Mouse (Mus musculus) lung, embryonic 14.5 days (tissue): Measurements from ENCODE around the gene Bbs9. TPM values are rescaled to one million over a fixed set of nuclear protein-coding genes. Genes with fewer than 3 reads are reported as not detected.

ENCODE experiments used
- ATAC-seq: fragments of 200-750 bp; cut with Nextera tagmentation; 2 replicates; pipeline ENCODE4 v1.8.0; 2017; ENCODE audit warnings: mild to moderate bottlenecking, moderate TSS enrichment, moderate library complexity; ENCODE audit not compliant: insufficient read depth
- DNase-seq: peaks from one replicate; pipeline ENCODE4 v3.0.0-alpha.2; 2015
- H3K27ac ChIP-seq: fragments of 300-500 bp; sonication (generic); 2 replicates; pipeline ENCODE4 v1.5.1; 2014; ENCODE audit warnings: low read depth, mild to moderate bottlenecking, moderate library complexity
- H3K27me3 ChIP-seq: fragments of 300-500 bp; sonication (generic); 2 replicates; pipeline ENCODE4 v1.6.1; 2014; ENCODE audit warnings: low read length, control low read depth; ENCODE audit not compliant: insufficient read depth
- H3K36me3 ChIP-seq: fragments of 300-500 bp; sonication (generic); 2 replicates; pipeline ENCODE4 v1.6.1; 2014; ENCODE audit warnings: control low read depth; ENCODE audit not compliant: insufficient read depth
- H3K4me1 ChIP-seq: fragments of 300-500 bp; sonication (generic); 2 replicates; pipeline ENCODE4 v1.6.1; 2014; ENCODE audit warnings: antibody characterized with exemption, control low read depth; ENCODE audit not compliant: insufficient read depth
- H3K4me2 ChIP-seq: fragments of 300-500 bp; sonication (generic); 2 replicates; pipeline ENCODE4 v1.6.1; 2014; ENCODE audit warnings: mild to moderate bottlenecking
- H3K4me3 ChIP-seq: fragments of 300-500 bp; sonication (generic); 2 replicates; pipeline ENCODE4 v1.5.1; 2014; ENCODE audit warnings: low read depth, low read length
- H3K9ac ChIP-seq: fragments of 300-500 bp; sonication (generic); 2 replicates; pipeline ENCODE4 v1.6.1; 2014
- H3K9me3 ChIP-seq: fragments of 300-500 bp; sonication (generic); 2 replicates; pipeline ENCODE4 v1.6.1; 2016; ENCODE audit warnings: low read depth, low read length, control low read depth
- CTCF ChIP-seq: IDR thresholded peaks from 2 replicates; pipeline ENCODE4 v1.5.1; 2016; ENCODE audit warnings: antibody characterized with exemption, low read depth
- WGBS: fragments of 180-500 bp; shearing (Covaris S2); extraction: QIAGEN DNeasy Blood & Tissue Kit; methylation state at CpG from one replicate; pipeline ENCODE4 v1.1.7; 2014; 5-methylcytosine and 5-hydroxymethylcytosine counted together
- polyA plus RNA-seq: library from polyadenylated mRNA; unstranded; fragments of >200 nt; fragmentation: Nextera tagmentation; extraction: Ambion mirVana; gene quantifications from 2 replicates; pipeline ENCODE4 v1.2.1, GENCODE M21; 2014

Bbs9 gene
- polyA plus RNA-seq, 1 experiment from 2014 or later: 17.1 TPM

DNA sequence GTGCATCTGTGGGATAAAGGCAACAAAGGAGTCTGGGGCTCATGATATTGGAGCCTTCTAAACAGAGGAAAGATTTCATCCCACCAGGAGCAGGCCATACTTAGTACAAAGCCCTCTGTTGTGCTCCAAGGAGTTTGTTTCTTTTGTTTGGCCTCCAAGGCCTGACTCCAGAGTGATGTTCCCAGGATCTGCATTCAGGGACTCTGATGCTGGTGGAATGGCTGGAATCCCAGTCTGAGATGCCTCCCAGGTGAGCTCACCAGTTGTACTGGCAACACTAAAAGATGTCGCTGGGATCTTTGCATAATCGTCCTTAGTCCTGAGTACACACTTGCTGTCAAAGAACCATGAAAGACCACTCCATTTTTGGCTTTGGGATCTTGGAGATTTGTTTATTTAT lies 41.4 kb upstream of the Bbs9 start:
- Histone ChIP-seq H3K4me3 (no peak overlapping the region), H3K9ac (no peak overlapping the region), H3K4me2 (no peak overlapping the region), H3K27me3 (no peaks in the 10 kb centered on the region), H3K36me3 (no peaks in the 10 kb centered on the region), H3K4me1 (0 out of 2 replicates have a peak, but pooled peaks cover 5% of the 10 kb centered on the region), H3K27ac (no peak overlapping the region), H3K9me3 (no peaks in the 10 kb centered on the region)
- no peak for ATAC-seq
- DNase-seq: no peak
- WGBS: 87% methylated on average over 2 of the region's 2 CpGs
- TF ChIP-seq CTCF: no peak

- Histone ChIP-seq H3K27ac (no peak overlapping the region), H3K4me3 (no peak overlapping the region), H3K4me2 (no peak overlapping the region), H3K9ac (no peak overlapping the region), H3K36me3 (no peaks in the 10 kb centered on the region), H3K9me3 (no peaks in the 10 kb centered on the region), H3K27me3 (no peaks in the 10 kb centered on the region), H3K4me1 (no peaks in the 10 kb centered on the region)
- ATAC-seq (no peak), DNase-seq (no peak)
- TF ChIP-seq CTCF: no peak
- WGBS: 50% methylated on average over 1 of the region's 1 CpGs
Measured at GRCm38 (mm10) chr9:22438826-22439225, 36.7 kb upstream of the Bbs9 start.

- Histone ChIP-seq H3K36me3 (peaks cover 18% of the 10 kb centered on the region), H3K4me1 (no peaks in the 10 kb centered on the region), H3K9me3 (no peaks in the 10 kb centered on the region), H3K27me3 (no peaks in the 10 kb centered on the region), H3K9ac (no peak overlapping the region), H3K27ac (no peak overlapping the region), H3K4me2 (no peak overlapping the region), H3K4me3 (no peak overlapping the region)
- 83% methylated on average over 10 of the region's 10 CpGs for WGBS
- DNase-seq (no peak), ATAC-seq (no peak)
- TF ChIP-seq CTCF: no peak
Measured at GRCm38 (mm10) chr9:22443157-22443556, 32.4 kb upstream of the Bbs9 start.

GRCm38 (mm10) chr9:22445123-22445522 lies 30.4 kb upstream of the Bbs9 start:
- Histone ChIP-seq H3K4me3 (no peak overlapping the region), H3K4me2 (no peak overlapping the region), H3K27me3 (no peaks in the 10 kb centered on the region), H3K9ac (no peak overlapping the region), H3K9me3 (no peaks in the 10 kb centered on the region), H3K4me1 (no peaks in the 10 kb centered on the region), H3K36me3 (peaks cover 38% of the 10 kb centered on the region), H3K27ac (no peak overlapping the region)
- DNase-seq: no peak
- no peak for ATAC-seq
- no peak for TF ChIP-seq CTCF
- WGBS: 70% methylated on average over 1 of the region's 1 CpGs

GRCm38 (mm10) chr9:22447213-22447612 lies 28.3 kb upstream of the Bbs9 start:
- WGBS: 79% methylated on average over 5 of the region's 5 CpGs
- Histone ChIP-seq H3K9me3 (no peaks in the 10 kb centered on the region), H3K4me3 (no peak overlapping the region), H3K27ac (no peak overlapping the region), H3K4me2 (no peak overlapping the region), H3K36me3 (peaks cover 58% of the 10 kb centered on the region), H3K27me3 (no peaks in the 10 kb centered on the region), H3K9ac (no peak overlapping the region), H3K4me1 (no peaks in the 10 kb centered on the region)
- DNase-seq (no peak), ATAC-seq (no peak)
- no peak for TF ChIP-seq CTCF

DNA sequence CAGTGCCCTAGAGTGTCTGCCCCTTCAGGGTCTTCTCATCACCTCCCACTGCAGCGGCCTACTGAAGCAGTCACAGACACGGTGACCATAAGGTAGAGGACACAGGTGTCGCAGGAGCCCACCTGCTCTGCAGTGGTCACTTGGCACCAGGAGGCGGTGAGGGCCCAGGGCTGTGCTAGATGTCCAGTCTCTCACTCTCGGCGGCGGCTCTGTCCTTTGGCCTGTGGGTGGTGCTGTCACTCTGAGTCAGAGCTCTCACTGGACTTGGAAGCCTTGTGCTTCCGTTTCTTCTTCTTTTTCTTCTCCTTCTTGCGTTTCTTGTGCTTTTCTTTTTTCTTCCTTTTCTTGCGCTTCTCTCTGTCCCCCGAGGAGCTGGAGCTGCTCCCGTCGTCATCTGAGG lies 27.1 kb upstream of the Bbs9 start:
- DNase-seq: no peak

GRCm38 (mm10) chr9:22449209-22449608 lies 26.3 kb upstream of the Bbs9 start:
- 87% methylated on average over 6 of the region's 6 CpGs for WGBS
- TF ChIP-seq CTCF: no peak
- Histone ChIP-seq H3K4me2 (no peak overlapping the region), H3K27ac (no peak overlapping the region), H3K9me3 (no peaks in the 10 kb centered on the region), H3K27me3 (no peaks in the 10 kb centered on the region), H3K4me3 (no peak overlapping the region), H3K36me3 (peaks cover 78% of the 10 kb centered on the region), H3K9ac (no peak overlapping the region), H3K4me1 (no peaks in the 10 kb centered on the region)
- ATAC-seq (no peak), DNase-seq (no peak)

More for the DNA sequence above, 27.1 kb upstream of the Bbs9 start:
- ATAC-seq: no peak
- H3K36me3 ChIP-seq: peaks cover 70% of the 10 kb centered on the region
- H3K4me3 ChIP-seq: no peak overlapping the region
- no peaks in the 10 kb centered on the region for H3K4me1 ChIP-seq
- no peak overlapping the region for H3K9ac ChIP-seq
- H3K27ac ChIP-seq: no peak overlapping the region
- H3K4me2 ChIP-seq: no peak overlapping the region
- no peaks in the 10 kb centered on the region for H3K27me3 ChIP-seq
- 86% methylated on average over 13 of the region's 13 CpGs for WGBS
- H3K9me3 ChIP-seq: no peaks in the 10 kb centered on the region
- TF ChIP-seq CTCF: peak; percentile 23; the same call in 1 of the 2 replicates

- Histone ChIP-seq H3K27ac (no peak overlapping the region), H3K4me1 (no peaks in the 10 kb centered on the region), H3K4me2 (no peak overlapping the region), H3K36me3 (peaks cover 98% of the 10 kb centered on the region), H3K9ac (no peak overlapping the region), H3K9me3 (no peaks in the 10 kb centered on the region), H3K27me3 (no peaks in the 10 kb centered on the region), H3K4me3 (no peak overlapping the region)
- DNase-seq (no peak), ATAC-seq (no peak)
- WGBS: 90% methylated on average over 10 of the region's 10 CpGs
- TF ChIP-seq CTCF: no peak
Measured at GRCm38 (mm10) chr9:22452697-22453096, 22.8 kb upstream of the Bbs9 start.
